Mouse (Mus musculus) small intestine, adult 2 months (tissue): ENCODE data around the gene 4930579G24Rik.

Experiments
- CTCF ChIP-seq: fragments of 200-500 bp; IDR thresholded peaks from 2 replicates; pipeline ENCODE4 v1.5.1; 2012; ENCODE audit warnings: low read depth, mild to moderate bottlenecking, control low read depth, inconsistent platforms, low read length, moderate library complexity, mixed read lengths; ENCODE audit not compliant: insufficient replicate concordance, insufficient read length; ENCODE audit errors: extremely low read depth
- POLR2A ChIP-seq: fragments of 200-500 bp; IDR thresholded peaks from 2 replicates; pipeline ENCODE4 v1.6.1; 2012; ENCODE audit warnings: low read depth, mild to moderate bottlenecking, control low read depth, inconsistent platforms, low read length, moderate library complexity

GRCm38 (mm10) chr3:79628182-79628560 is 708 bp upstream of the 4930579G24Rik start:
- TF ChIP-seq POLR2A, result no peak
- TF ChIP-seq CTCF, result no peak
